Mouse (Mus musculus) liver, postnatal 0 days (tissue): Measurements from ENCODE around the gene Dnah2.

ENCODE experiments used
- CTCF ChIP-seq: sonication (generic); IDR thresholded peaks from 2 replicates; pipeline ENCODE4 v1.5.1; 2016; ENCODE audit warnings: antibody characterized with exemption, low read depth
- EP300 ChIP-seq: IDR thresholded peaks from 2 replicates; pipeline ENCODE4 v1.6.1; 2016; ENCODE audit warnings: antibody characterized with exemption, low read depth, mild to moderate bottlenecking

DNA sequence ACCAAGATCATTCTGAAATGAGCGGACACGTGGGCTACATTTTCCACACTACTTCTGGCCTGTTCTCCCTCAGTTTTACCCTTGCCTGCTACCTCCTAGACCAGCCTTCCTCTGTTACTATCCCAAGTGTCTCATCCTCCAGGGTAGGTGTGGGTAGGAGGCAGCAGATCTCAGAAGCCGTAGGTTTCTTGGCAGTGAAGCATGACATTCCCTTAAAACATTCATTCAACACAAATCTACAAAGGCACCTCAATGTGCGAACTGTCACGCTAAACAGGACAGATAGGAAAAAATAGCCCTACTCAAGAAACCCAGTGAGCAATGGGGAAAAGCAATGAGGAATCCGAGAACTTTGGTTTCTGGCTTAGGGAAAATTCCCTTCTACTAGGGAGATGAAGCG is 136.4 kb downstream of the Dnah2 start:
- no peak for TF ChIP-seq CTCF
- TF ChIP-seq EP300: no peak
